Mouse (Mus musculus) cortical plate, adult 2 months (tissue): ENCODE measurements around the gene Tanc1.

Experiments used
- CTCF ChIP-seq: fragments of 200-500 bp; IDR thresholded peaks from 2 replicates; pipeline ENCODE4 v1.5.1; 2011; ENCODE audit warnings: mild to moderate bottlenecking, control low read depth, low read length; ENCODE audit not compliant: insufficient read depth; ENCODE audit errors: extremely low read depth
- POLR2A ChIP-seq: fragments of 200-500 bp; IDR thresholded peaks from 2 replicates; pipeline ENCODE4 v1.6.1; 2011; ENCODE audit warnings: mild to moderate bottlenecking, low read length, control low read depth; ENCODE audit not compliant: insufficient read depth; ENCODE audit errors: extremely low read depth

GRCm38 (mm10) chr2:59760731-59761130, 148.9 kb downstream of the Tanc1 start:
- TF ChIP-seq POLR2A (no peak), CTCF (no peak)
